Mouse (Mus musculus): ENCODE data around the gene Ranbp6. TPM values are rescaled to one million over a fixed set of nuclear protein-coding genes. Genes with fewer than 3 reads are reported as not detected.
A peak's percentile ranks its signal among the peaks of the same experiment; 100 is the strongest.

Gene Ranbp6
- polyA plus RNA-seq, 2 experiments from 2014 or later, result 9.4 to 10.9 TPM

DNA sequence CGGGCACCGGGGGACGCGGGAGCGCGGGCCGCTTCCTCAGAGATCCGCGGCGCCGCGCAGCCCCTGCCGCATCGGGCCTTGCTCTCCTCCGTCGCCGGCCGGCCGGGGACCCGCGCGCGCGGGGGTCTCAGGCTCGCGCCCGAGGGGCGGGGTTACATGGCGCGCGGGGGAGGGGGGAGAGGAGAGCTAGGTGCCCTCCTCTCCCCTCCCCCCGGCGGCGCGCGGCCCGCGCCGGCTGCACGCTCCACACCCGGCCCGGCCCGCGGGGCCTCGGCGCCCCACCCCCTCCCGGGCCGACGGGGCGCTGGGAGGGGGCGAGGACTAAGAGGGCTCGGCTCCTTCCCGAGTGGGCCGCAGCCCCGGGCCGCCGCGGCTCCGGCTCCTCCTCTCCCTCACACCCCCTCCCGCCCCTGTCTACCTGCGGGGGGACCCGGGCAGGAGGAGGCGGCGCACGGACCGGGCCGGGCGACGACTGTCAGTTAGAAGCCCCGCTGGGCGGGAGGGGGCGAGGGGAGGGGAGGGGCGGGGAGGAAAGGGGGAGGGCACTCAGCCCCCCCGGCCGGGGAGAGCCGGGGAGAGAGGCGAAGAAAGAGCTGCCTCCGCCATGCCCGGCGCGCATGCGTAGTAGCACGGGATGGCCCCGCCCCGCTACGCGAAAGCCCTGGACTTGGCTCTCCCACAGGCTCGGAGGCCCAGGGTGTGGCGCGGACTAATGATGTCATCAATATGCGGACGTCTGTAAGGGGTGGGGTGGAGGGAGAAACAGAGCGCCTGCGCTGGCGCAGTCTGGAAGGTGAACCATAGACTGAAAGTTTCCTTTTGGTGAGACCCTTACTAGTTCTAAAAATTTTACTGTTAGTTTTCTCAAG is 6.6 kb downstream of the Ranbp6 start, which contains the start of gene 9930021J03Rik:
9930021J03Rik (minus strand) TSS at position 73 of the 869 bp plus-strand sequence.
- peak; percentile 87 for ATAC-seq

DNA sequence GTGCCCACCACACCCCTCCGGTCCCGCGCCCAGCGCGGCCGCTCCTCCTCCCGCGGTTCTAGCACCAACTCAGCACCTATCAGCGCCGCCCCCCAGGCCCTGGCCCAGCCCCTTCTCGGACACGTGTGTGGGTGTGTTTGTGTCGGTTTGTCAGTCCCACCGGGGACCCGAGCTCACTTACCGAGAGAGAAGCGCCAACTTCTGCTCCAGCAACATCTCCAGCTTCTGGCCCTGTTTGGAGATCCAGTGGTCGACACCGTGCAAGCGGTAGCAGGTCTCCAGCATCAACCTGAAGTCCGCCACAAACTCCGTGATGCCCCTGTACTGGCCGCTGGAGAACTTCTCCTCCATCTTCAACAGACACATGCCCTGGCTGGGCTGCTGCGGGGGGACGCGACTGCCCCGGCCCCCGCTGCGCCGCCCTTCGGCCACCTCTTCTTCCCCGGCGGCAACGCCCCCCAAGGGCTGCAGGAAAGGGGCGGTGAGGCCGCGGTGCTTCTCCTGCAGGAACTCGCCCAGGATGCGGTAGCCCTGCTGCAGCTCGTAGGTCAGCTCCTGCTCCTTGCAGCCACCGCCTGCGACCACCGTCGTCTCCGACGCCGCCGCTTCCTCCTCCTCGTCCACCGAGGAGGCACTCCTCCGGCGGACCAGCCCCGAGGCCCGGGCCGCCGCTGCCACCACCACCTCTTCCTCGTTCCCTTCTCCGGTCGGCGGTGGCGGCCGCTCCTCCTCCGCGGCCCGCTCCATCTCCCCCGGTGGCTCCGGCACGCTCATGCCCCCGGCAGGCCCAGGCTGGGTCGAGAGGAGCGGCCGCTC is 7.5 kb downstream of the Ranbp6 start:
- peak; percentile 70 for ATAC-seq

DNA sequence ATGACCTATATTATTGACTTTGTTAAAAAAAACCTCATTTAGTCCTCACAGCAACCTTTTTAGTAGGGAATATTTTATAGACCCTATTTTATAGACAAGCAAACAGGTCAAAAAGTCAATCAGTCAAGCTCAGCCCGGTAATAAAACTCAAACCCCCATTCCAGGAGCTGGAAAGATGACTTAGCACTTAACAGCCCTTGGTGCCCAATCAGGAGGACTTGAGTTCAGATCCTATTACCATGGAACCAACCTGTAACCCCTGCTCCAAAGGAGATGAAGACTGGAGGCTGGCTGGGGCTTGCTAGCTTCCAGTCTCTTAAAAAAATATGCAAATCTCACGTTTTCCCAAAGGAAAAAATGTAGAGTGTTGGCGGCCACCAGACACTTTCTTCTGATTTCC is 8.8 kb downstream of the Ranbp6 start:
- ATAC-seq, result no peak

DNA sequence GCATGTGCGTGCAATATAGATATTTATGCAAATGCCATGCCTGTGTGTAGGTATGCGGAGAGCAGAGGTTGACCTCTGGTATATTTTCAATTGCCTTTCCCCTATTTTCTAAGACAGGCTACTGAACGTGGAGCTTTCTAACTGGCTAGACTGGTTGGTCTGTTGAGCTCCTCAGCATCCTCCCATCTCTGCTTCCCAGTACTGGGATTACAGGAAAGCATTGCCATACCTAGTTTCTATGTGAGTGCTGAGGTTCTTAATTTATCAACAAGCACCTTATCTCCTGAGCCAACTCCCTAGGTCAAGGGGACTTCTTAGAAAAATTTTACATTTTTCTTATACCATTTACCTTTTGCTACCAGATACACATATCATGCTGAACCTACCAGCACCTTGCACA is 15.4 kb downstream of the Ranbp6 start:
- no peak for ATAC-seq

DNA sequence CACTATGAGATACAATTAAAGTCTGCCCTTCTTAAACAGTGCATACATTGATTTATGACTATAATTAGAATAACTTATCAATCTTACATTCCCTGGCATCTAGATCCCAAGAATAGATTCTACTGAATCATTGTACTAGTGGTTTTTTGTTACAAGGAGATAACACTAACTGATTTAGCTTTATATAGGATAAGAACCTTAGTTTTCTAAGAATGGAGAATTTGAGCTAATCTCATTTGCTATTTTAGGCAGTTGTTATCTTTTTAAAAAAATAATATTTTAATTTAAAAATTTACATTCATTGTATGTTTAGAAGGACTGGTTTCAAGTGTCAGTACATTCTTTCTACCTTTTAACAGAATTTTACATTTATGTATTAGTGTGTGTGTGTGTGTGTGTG is 24.8 kb downstream of the Ranbp6 start:
- no peak for ATAC-seq

DNA sequence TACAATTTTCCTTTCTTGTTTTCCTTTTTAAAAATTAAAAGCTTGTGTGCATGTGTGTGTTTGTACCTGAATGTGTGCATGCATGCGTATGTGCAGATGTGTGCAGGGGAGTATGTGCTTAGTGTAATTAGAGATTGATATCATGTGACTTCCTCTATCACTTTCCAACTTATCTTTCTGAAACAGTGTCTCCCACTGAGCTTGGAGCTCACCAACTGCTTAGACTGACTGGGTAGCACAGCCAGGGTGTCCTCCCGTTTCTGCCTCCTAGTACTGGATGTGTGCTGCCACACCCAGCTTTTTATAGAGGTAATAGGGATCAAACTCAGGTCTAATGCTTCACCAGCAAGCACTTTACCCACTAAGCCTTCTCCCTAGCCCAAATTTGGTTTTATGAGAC is 29.9 kb downstream of the Ranbp6 start:
- no peak for ATAC-seq

Other genes starting within 250 kb of the Ranbp6 start
- gene Ermp1, start 164.6 kb downstream of the Ranbp6 start, polyA plus RNA-seq (2017; shearing (Covaris generic)), result 10 to 100 TPM; 11.8 to 15.7 TPM
- not detected for gene Mlana, start 115.2 kb downstream of the Ranbp6 start, polyA plus RNA-seq (2017; shearing (Covaris generic))
- gene 9930021J03Rik, start 7.0 kb downstream of the Ranbp6 start, polyA plus RNA-seq (2017; shearing (Covaris generic)), result 1 to 10 TPM; 5.1 to 9.6 TPM
- gene Il33, start 112.1 kb upstream of the Ranbp6 start, polyA plus RNA-seq (2017; shearing (Covaris generic)), result not detected
- gene Trpd52l3, start 190.8 kb upstream of the Ranbp6 start, polyA plus RNA-seq (2017; shearing (Covaris generic)), result not detected
- 10 to 100 TPM; 33.8 to 49.0 TPM for gene Uhrf2, start 217.5 kb upstream of the Ranbp6 start, polyA plus RNA-seq (2017; shearing (Covaris generic))